ENCODE assay signal across 18 mouse cellular contexts in the genomic region with DNA sequence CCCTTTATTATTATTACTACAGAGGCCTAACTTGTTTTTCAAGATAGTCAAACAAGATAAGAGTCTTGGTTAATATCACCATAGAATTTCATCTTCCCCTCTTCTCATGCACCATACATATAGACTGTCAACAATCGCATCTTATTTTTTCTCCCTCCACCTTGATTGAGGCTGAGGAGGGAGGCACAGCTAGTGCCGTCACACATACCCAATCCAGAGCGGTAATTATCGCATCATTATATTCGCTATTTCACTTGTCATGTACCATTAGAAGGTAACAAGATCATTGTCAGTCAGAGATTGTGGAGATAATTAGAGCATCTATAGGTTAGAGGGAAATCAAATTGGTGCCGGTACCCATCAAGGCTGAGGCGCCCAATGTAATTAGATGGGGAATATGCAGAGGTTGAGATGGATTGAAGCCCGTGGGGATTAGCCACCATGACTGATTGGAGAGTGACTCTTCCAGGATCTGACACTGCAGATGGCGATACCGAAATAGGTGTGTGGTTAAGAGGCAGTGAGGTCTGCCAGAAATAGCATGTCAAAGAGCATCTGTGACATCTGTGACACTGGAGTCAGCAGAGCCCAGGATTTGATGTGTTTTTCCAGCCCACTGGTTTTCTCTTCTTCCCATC.
DNase-seq lines count a peak whose midpoint lies in the region; ATAC-seq and TF ChIP-seq lines count a peak whose summit lies in the region.
"Had no signal": no experiment of that assay in that cellular context is flagged by ENCODE, and none has a peak within 500 bp of the region (broad histone marks: within the 10 kb centered on the region; RNA-seq: fewer than 3 reads in every experiment).

No protein-coding gene starts in this region.

- peak; percentile 43 to 44 for DNase-seq in cerebellum, postnatal 10 days
- DNase-seq in cerebellum, adult 11-12 months = no peak
- peak; percentile 24 for DNase-seq in MN1 (ENCODE audit: low spot score)
- no peak for DNase-seq in forebrain, postnatal 0 days
- DNase-seq in layer of hippocampus, adult 9-10 months (ENCODE audit: low spot score) = no peak
- DNase-seq in left cerebral cortex, adult 8-10 months (ENCODE audit: low spot score in 2 of 2) = no peak
- no peak for DNase-seq in liver
- DNase-seq: cerebellum, postnatal 36 days; gastrocnemius, postnatal 36 days; heart, postnatal 36 days; kidney, adult 11 months; kidney, postnatal 10 days; right cerebral cortex, adult 18-20 months; spleen, adult 18-20 months had no signal

- TF ChIP-seq CTCF in forebrain, postnatal 0 days (IDR thresholded peaks at IDR 0.05; ENCODE audit: low read depth) = no peak

- H3K9ac ChIP-seq in forebrain, postnatal 0 days = no peak overlapping the region
- no peak overlapping the region for H3K9ac ChIP-seq in neural tube, embryonic 12.5 days
- H3K9ac ChIP-seq: embryonic facial prominence, embryonic 15.5 days; stomach, embryonic 15.5 days had no signal

- no peaks in the 10 kb centered on the region for H3K9me3 ChIP-seq in forebrain, postnatal 0 days (ENCODE audit: low read length)
- H3K9me3 ChIP-seq in neural tube, embryonic 12.5 days = no peaks in the 10 kb centered on the region
- H3K9me3 ChIP-seq: embryonic facial prominence, embryonic 15.5 days; stomach, embryonic 15.5 days had no signal

- 49% methylated on average over 10 of the region's 10 CpGs for WGBS in forebrain, postnatal 0 days
- WGBS in neural tube, embryonic 12.5 days = 73% methylated on average over 10 of the region's 10 CpGs

- peak; percentile 39 for ATAC-seq in forebrain, postnatal 0 days
- ATAC-seq in neural tube, embryonic 12.5 days (ENCODE audit: low FRiP score, low read depth) = peak; percentile 53; the same call in 1 of the 2 replicates

- H3K4me2 ChIP-seq in forebrain, postnatal 0 days (ENCODE audit: low read depth) = no peak overlapping the region
- no peak overlapping the region for H3K4me2 ChIP-seq in neural tube, embryonic 12.5 days (replicated peaks)
- H3K4me2 ChIP-seq: embryonic facial prominence, embryonic 15.5 days; heart, embryonic 11.5 days; stomach, embryonic 15.5 days had no signal

- peaks cover 23% of the 10 kb centered on the region for H3K36me3 ChIP-seq in forebrain, postnatal 0 days (ENCODE audit: insufficient read depth)
- H3K36me3 ChIP-seq in neural tube, embryonic 12.5 days = peaks cover 32% of the 10 kb centered on the region

- H3K4me1 ChIP-seq in forebrain, postnatal 0 days (ENCODE audit: insufficient read depth) = no peaks in the 10 kb centered on the region
- no peaks in the 10 kb centered on the region for H3K4me1 ChIP-seq in neural tube, embryonic 12.5 days
- H3K4me1 ChIP-seq: embryonic facial prominence, embryonic 15.5 days; stomach, embryonic 15.5 days had no signal

- H3K27me3 ChIP-seq in forebrain, postnatal 0 days (ENCODE audit: insufficient read depth, low read length) = no peaks in the 10 kb centered on the region
- H3K27me3 ChIP-seq in neural tube, embryonic 12.5 days (replicated peaks) = no peaks in the 10 kb centered on the region
- H3K27me3 ChIP-seq: embryonic facial prominence, embryonic 15.5 days; stomach, embryonic 15.5 days had no signal

- H3K27ac ChIP-seq in forebrain, postnatal 0 days (ENCODE audit: low read depth, low read length) = no peak overlapping the region
- no peak overlapping the region for H3K27ac ChIP-seq in neural tube, embryonic 12.5 days
- H3K27ac ChIP-seq: embryonic facial prominence, embryonic 15.5 days; stomach, embryonic 15.5 days had no signal

- no peak overlapping the region for H3K4me3 ChIP-seq in forebrain, postnatal 0 days (ENCODE audit: low read depth, low read length)
- H3K4me3 ChIP-seq in neural tube, embryonic 12.5 days = no peak overlapping the region
- H3K4me3 ChIP-seq: embryonic facial prominence, embryonic 15.5 days; stomach, embryonic 15.5 days had no signal

Comparison
In these comparisons a context has a peak if more than half of its experiments do, and no peak if none do; other contexts are left out.
1. DNase-seq: peak in cerebellum, postnatal 10 days (2 of 2) and MN1 (single experiment); none in cerebellum, adult 11-12 months (single experiment), forebrain, postnatal 0 days (single experiment), layer of hippocampus, adult 9-10 months (single experiment), left cerebral cortex, adult 8-10 months (0 of 2) and liver (single experiment).